Mouse (Mus musculus): ENCODE measurements around the gene Kif28. TPM values are rescaled to one million over a fixed set of nuclear protein-coding genes. Genes with fewer than 3 reads are reported as not detected.

Kif28 gene
- polyA plus RNA-seq, 1 experiment from 2014 or later, result not detected

Other genes starting within 250 kb of the Kif28 start
- gene Smyd3, start 227.2 kb downstream of the Kif28 start, polyA plus RNA-seq (2015; fragmentation: Nextera tagmentation; extraction: Ambion mirVana), result 16.1 and 16.7 TPM in 2 replicates
- 26.3 and 31.5 TPM in 2 replicates for gene Tfb2m, start 199.0 kb downstream of the Kif28 start, polyA plus RNA-seq (2015; fragmentation: Nextera tagmentation; extraction: Ambion mirVana)
- 11.0 and 11.3 TPM in 2 replicates for gene Cnst, start 198.9 kb downstream of the Kif28 start, polyA plus RNA-seq (2015; fragmentation: Nextera tagmentation; extraction: Ambion mirVana)
- 47.1 and 49.8 TPM in 2 replicates for gene Sccpdh, start 77.1 kb downstream of the Kif28 start, polyA plus RNA-seq (2015; fragmentation: Nextera tagmentation; extraction: Ambion mirVana)
- gene Gm10518, start 58.1 kb upstream of the Kif28 start, polyA plus RNA-seq (2015; fragmentation: Nextera tagmentation; extraction: Ambion mirVana), result not detected in 2 replicates
- 12.3 and 12.9 TPM in 2 replicates for gene Ahctf1, start 58.4 kb upstream of the Kif28 start, polyA plus RNA-seq (2015; fragmentation: Nextera tagmentation; extraction: Ambion mirVana)
- 8.2 and 8.6 TPM in 2 replicates for gene Cdc42bpa, start 215.2 kb upstream of the Kif28 start, polyA plus RNA-seq (2015; fragmentation: Nextera tagmentation; extraction: Ambion mirVana)